Mouse (Mus musculus): ENCODE measurements at regions not wholly inside any gene's neighbourhood (a gene's known extent, or its start where the extent isn't known, plus 50 kb on each side); places are given as distances from the start of the nearest gene placed in this dataset.

- TF ChIP-seq POLR2A (IDR thresholded peaks at IDR 0.05; ENCODE audit: low read depth, low read length) = no peak
- no peak for TF ChIP-seq CTCF (IDR thresholded peaks at IDR 0.05; ENCODE audit: extremely low read depth, insufficient read depth, insufficient read length, insufficient replicate concordance)
Measured at GRCm38 (mm10) chr3:18778481-18778880, 830.3 kb downstream of the Cypt12 start.

Data from spleen, adult 2 months (tissue).